Mouse (Mus musculus) urinary bladder, postnatal 36 days (tissue): ENCODE measurements around the gene Tnr.
A peak's percentile ranks its signal among the peaks of the same experiment; 100 is the strongest.

ENCODE experiments used
- DNase-seq, 2 experiments: peaks; one replicate each; pipeline ENCODE4 v3.0.0; 2022; ENCODE audit warnings: low spot score in 2 of 2, mixed read lengths in 1 of 2

Gene Tnr

DNA sequence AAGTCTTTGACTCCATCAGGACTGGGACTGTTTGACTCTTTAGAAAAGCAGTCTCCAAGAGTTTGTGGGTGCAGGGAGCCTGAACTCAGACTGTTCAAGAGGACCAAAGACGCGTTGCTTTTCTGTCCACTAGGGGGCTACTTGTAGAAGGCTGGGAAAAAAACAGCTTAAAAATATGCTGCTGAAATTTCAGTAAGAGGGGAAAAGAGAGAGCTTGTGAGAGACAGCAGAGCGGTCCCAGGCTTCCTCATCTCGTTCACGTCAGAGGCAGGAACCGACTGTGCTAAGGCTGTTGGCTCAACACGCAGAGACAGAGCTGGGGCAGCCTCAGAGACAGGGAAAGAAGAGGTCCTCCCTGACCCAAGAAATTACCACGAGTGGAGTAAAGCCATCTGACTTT lies at the start of gene Tnr:
Gene Tnr, plus strand, starts transcription at position 192 of the 400 bp plus-strand sequence.
- peak in 1 of 2 experiments; percentile 4 for DNase-seq

DNA sequence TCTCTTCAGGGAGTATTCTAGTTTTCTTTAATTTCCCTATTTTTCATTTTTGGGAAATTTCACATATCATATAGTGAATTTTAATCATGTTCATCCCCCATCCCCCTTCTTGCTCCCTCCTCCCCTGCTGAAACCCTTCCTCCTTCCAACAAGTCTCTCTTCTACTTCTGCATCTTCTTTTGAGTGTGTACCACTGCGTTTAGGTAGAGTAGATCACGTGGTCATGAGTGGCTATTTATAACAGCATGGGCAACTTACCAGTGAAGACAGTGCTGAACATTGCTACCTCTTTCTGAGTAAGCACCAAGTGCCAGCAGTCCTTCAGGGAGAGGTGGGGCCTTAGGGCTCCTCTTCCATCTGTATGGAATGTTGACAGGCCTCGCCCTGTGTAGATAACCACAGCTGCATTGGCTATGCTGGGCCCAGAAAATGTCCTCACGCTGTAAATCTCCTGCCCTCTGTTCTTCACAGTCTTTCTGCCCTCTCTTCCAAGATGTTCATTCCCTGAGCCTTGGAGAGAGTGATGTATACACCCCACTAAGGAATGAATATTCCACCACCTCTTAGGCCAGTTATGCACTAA lies 33.6 kb upstream of the Tnr start:
- DNase-seq: no peak

DNA sequence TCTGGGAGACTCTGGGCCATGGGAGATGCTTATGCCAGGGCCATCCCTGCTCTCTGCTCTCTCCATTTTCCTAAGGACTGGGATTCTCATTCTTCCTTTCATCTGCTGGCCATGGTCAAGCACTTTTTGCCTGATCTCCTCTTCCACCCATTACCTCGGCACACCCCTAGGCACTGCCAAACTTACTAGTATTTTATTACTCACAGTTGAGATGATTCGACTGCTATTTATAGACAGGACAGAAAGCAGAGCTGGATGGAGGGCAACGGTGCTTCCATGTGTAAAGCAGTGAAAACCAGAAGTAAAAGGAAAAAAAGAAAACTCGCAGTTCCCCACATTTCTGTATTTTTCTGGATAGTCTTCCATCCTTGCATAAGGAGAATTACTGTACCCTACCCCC lies 31.0 kb upstream of the Tnr start:
- no peak for DNase-seq

DNA sequence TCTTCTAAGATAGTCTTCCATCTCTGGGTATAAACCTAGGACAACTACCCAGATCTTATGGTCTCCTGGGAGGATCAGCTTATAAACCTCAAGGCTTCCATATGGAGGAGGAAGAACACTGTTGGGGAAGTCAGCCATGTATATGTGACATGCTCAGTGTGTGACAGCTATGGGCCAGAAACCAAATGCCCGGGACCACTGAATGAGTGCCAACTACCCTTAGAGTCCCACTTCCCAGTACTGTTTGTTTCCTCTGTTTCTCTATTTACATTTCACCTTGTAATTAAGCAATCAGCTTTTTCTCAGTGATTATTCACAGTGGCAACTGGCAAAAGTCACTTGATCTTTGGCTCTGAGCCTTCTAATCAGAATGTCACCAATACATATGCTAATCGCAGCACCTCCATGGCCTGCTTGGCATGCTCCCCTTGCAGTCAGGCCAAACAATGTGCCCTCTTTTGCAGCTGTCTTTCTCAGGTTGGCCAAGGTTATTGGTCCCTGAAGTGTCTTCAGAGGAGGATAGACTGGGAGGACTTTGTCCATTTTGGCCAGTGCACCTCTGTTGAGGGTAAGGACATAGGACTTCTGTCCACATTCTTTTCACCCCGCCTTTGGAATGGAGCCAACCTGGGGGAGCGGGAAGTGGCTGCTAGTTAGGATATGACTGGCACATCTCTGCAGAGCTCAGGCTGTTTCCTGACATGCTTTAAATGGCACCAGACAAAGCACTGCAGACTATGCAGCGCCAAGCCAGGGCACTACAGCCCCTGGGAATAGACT lies 29.7 kb upstream of the Tnr start:
- no peak for DNase-seq

DNA sequence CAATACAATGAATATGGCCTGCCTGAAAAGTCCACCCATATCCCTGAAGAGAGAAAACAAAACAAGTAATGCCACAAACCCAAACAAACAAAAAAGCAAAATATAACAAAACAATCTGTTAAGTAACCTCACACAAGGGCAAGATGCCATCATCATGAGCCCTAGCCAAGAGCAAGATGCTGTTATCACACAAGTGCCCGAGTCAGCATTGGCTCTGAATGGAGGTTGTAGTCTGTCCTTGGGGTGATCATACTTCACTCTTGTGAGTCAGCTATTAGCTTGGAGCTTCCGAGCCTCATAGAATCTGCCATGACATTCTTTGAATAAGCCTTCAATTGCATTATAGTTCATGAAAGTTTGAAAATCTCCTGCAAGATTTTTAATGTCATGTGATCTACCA lies 25.3 kb upstream of the Tnr start:
- no peak for DNase-seq

DNA sequence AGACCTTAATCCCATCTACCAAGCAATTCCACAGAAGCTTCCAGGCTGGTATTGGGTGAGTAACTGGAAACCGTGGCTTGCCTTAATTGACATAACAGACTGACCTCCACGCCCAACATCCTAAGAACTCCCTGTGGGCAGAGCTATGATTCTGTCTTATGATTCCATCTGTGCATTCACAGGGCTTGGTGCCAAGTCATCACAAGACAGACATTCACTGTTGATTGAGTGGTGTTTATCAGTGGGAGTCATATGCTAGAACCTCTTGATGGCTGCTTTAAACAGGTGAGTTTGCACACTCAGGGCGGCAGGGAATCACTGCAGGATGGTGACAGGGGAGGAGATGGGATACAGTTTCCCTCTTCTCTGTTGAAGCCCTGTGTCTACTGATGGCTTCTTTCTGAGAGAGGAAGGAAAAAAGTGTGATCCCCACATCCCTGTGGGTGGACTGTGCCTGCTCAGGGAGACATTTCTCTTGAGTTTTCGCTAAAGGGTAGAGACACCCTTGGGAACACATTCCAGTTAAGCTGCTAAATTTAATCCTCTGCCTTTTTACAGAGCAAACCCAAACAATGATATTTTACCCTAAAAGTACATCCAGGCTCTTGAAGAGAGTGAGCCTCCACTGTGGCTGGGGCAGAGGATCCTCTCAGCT lies 23.6 kb upstream of the Tnr start:
- no peak for DNase-seq

DNA sequence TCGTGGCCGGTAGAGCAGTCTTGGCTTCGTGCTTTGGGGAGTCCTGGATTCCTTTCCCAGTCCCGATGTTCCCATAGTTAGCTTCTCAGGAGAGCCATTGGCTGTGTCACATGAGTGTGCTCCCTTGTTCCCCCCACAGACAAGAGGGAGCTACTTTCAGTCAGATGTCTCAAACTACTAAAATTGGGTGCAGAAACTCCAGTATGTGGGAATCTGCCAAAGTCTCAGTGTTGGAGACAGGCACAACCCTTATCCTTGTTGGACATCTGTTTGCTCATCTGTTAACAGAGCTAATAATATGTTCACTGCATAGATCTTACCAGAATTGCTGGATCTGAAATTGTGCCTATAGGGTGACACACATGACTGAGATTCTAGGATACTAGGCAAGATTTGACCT lies 21.7 kb upstream of the Tnr start:
- DNase-seq: no peak

DNA sequence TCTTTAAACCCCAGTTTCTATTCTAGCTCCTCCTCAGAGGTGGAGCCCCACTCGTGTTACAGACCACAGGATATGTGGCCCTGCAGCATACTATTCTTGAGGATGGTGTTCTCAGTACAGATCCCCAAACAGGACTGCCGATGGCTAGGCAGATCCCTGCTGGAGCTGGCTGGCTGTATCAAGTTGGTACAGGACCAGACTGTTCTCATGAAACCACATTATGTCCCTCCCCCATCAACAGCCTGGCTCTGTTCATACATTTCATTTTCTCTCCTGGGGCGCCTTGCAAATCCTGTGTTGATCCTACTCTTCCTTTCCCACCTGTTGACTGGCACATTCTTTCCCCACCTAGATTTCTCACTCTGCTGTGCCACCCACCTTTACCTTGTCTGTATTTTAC lies 12.9 kb upstream of the Tnr start:
- DNase-seq: no peak

DNA sequence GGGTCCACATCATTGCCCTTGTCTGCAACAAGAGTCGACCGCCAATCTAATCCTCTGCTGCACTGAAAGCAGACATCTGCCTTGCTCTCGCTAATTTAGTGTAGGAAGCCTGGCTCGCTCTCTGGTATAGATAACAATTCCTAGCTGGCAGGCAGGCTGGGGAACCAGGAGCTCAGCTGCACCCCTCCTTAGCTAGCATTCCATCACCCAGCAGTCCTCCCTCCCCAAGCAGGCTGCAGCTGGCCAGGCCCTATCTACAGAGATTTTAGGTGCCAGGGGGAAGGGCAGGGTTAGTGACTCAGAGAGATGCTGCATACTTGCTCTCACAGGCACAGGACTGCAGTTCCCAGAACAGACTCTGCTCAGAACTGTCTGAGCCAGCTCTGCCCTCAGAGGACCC lies 5.9 kb upstream of the Tnr start:
- DNase-seq: no peak

DNA sequence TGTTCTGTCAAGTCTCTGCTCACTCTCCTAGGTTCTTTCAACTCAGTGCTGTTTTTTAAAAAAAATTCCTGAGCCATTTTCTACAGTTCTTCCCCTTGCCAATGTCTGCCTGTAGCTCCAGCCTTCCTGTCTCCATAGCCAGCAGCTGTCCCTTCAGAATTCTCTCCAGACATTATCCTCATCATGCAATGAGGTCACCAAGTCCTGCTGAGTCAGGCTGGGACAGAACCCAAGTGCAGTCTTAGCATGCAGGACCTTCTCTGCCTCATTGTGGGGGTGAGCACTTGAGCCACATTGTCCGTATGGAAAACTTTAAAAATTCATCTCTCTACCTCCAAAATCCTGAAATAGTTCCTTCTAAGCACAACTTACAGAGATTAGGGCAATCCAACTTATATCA lies 4.4 kb upstream of the Tnr start:
- DNase-seq: no peak

DNA sequence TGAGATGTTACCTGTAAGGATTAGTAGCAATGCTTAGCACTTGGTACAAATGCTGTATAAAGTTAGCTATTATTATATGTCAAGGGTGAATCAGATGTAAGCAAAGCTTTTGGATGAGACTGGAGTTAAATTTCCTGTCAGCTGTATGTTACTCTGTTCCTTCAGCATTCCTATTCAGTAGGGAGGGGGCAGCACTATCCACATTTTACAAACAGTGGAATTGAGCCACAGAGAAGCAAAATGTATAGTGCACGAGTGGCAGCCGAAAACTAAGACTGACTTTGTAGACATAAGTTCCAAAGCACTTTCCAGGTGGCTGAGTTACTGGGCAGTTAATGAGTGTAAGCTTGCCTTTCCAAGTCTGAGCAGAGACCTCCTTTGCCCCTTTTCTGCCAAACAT lies 500 bp upstream of the Tnr start:
- no peak for DNase-seq

DNA sequence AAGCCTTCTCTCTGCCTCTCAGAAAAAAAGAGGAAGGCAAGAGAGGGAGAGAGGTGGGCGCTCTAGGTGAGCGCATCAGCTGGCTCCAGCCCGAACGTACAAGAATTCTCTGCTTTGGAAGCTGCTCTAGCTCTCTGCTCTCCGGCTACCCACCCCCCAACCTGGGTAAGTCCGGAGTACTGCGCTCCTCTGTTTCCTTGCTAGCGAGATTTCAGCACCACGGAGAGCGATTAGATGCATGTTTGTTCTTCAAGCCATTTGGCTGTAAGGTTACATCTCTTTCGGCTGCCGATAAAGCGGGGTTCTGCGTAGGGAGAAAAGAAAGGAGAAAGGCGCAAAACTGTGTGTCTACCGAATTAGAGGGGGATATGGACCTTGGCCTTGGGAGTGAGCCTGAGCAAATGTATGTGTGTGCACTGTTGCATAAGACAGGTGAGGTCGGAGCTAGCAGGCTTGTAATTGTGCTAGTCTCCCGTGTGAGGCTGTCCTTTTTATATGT lies 531 bp downstream of the Tnr start:
- peak; percentile 27 to 35 for DNase-seq

DNA sequence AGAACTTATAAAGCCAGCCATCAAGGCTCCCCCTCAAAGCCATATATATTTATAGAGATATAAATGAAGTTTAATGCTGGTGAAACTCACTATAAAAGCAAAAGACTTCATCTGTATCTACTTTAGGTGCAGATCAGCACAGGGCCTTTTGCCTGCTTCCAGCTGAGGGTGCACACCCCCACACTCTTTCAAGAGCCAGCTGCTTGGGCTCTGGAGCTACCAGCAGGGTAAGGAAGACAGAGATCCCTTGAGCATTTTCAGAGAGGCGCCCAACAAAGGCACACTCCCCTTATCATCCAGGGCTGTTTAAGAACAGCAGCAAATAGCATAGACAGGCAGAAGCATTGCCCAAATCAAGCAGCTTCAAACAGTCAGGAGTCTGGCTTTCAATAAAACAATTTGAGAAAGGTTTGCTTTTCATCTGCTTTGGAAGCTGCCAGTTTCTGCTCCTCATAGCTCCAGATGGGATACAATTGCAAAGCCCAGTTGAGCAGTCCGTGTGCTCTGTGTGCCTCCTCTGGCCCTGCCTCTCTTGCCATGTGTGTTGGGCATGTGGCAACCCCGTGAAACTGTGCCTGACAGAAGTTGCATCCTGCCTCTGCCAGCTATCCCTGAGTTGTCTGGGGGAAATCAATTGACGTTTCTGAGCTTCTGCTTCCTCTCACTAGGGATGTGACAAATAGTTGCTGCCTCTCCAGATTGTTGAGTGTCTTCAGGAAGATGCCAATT lies 9.4 kb downstream of the Tnr start:
- no peak for DNase-seq

DNA sequence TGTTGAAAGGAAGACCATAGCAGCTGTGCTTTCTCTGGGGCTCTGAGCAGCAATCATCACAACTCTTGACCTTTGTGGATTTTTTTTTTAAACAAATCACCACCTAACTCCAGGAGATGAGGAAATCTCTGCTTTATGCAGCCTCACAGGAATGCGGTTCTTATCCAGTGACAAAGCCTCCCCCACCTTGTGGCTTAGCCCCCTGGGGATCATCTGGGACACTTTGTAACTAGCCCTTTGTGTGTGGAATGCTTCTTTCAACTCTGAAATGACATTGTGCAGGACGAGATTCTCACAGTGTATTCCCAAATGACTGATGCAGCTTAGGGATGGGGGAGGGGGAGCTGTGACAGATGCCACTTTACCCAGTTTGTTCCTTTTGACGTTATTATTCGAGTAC lies 12.0 kb downstream of the Tnr start:
- DNase-seq: no peak

DNA sequence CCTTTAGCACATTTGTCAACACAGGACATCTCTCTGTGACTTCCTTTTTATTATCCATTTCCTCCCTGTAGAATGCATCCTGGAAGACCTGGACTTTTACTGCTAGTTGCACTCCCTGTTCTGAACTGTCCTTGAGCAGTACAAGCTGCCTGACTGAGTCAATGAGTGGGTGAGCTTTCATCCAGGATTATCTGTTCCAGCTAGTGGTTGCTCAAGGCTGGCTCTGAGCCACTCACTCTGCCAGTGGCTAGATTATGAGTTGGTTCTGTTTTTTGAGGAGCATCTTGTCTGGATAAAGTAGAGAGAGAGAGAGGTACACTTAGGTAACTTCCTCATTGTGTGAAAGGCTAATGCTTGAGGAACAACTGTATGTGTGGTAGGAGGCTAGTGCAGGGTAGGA lies 14.0 kb downstream of the Tnr start:
- DNase-seq: no peak

DNA sequence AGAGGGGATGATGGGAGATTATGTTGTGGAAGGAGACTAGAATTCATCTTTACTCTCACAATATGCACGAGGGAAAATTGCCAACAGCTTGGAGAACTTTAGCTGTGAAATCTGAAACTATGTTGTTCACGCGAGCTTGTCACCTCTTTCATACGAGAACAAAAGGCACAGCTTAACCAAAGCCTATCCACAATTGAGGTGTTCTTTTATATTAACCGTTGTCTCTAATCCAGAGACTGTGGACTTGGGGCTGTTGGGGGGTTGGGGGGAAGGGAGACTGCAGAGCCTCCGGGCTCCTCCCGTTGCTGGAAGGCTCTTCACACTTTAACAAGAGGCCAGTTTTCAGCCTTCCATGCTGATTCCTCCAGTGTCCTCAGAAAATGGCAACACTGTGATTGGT lies 14.5 kb downstream of the Tnr start:
- no peak for DNase-seq

DNA sequence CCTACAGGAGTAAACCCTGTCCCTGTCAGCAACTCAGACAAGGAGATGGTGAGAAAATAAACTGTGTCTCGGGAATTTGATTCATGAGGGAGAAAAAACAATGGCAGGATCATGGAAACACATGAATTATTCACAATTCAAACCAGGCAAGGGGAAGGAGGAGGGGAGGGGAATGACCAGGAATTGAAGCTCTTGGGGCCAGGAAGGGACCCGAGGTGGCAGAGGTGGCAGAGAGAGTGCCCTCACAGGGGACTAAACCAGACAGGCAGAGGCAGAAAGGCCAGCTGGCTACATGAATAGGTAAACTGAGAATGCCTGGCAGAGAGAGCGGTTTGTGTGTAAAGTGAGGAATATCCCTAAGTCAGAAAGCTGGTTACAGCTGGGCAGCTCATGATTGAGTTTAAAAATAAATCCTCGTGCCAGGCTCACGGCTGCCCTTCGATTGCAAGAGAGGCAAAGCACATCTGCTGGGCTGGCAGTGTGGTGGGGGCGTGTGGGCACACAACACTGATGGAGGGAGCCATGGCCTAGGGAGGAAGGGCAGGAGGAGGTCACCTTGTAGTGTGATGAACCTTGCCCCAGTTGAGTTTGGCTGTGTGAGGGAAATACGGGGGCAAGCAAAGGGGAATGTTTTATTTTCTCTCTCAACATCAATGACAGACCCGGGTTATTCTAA lies 22.0 kb downstream of the Tnr start:
- no peak for DNase-seq

DNA sequence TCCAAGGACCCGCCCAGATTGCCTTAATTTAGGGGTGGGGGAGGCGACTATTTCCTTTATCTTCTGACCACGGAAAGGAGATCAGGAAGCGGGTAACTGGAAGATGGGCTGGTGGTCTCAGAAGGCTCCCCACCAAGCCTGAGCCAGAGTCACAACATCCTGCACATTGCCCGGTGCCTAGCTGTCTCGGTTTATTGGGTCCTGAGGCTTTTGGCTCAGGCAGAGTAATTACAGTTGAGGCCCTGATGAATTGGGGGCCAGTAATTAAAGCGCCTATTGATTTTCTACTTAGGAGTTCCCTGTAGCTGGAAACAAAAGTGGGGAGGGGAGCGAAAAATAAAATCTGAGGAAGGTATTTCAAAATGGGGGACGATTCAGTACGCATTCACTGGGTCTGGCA lies 27.5 kb downstream of the Tnr start:
- DNase-seq: no peak

DNA sequence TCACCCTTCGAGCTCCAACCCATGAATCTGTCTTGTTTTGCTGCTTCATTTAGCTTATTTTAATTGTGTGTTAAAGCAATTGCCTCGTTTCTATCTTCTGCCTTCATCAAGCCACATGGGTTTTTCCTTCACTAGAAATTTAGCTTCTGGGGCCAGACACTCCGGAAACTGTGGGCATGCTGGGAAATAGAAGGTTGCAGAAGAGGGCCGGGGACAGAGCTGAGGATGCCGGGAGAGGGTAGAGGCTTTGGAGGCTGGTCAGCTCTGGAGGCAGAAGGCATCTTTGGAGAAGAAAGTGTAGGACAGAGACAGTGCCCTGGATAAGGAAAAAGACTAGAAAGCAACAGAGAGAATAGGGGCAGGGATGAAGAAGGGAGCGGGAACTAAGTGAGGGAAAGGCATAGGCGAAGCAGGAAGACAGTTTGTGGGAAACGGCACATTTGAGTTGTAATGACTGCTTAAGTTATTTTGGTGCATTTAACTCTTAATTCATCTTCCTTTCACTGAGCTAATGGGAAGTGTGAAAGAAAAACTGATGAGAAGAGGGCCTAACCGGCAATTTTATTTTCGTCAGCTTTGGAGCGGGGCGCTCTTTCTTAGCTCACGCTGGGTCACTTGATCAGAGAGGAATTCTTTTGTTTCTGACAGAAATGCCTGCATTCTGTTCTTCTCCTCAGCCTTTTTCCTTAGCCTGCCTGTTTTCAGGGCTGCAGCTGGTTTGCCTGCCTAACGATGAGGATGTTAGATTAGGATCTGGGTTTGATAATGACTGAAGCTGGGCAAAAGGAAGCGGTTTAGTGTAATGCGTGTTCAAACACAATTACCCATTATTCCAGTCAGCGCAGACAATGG lies 28.2 kb downstream of the Tnr start:
- no peak for DNase-seq

DNA sequence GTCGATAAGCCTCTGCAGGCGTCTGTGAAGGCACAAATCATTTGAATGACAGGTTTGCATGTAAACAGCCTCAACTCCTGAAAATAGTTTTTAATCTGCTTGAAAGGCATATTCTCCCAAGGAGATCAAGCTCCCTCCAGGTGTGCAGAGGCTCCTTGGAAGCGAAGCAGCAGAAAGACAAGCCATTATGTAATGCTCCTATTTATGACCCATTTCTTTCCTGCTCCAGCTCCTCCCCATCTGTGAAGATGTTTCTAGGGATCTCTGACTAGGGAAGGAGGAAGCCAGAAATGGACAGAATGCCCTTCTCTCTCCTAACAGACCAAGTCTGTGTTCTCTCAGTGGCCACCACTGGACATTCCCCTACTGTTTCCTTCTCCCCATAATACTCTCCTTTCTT lies 38.0 kb downstream of the Tnr start:
- DNase-seq: no peak

DNA sequence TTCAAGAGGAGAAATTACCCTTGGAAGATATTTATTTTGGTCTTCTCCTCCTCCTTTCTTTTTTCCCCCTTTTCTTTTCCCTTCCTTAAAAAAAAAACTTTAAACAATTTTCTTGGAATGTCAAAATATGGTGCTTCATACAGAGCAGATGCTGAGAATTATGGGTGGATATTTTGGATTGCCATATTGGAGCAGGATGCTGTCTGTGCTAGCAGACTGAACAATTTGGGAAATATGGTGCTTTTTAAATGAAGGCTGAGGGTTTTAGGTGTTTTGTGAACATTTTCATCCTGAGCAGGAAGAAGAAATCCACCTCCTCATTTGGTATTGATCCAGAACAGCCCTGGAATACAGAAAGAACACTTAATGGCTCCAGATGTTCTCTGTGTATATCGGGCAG lies 41.6 kb downstream of the Tnr start:
- DNase-seq: no peak
